Mouse (Mus musculus) gastrocnemius, postnatal 10 days (tissue): Measurements from ENCODE around the gene Rflna. TPM values are rescaled to one million over a fixed set of nuclear protein-coding genes. Genes with fewer than 3 reads are reported as not detected.

ENCODE experiments used
- DNase-seq: peaks from one replicate; pipeline ENCODE4 v3.0.0; 2021; ENCODE audit warnings: mixed read lengths
- total RNA-seq, 2 experiments: library from RNA; stranded (reverse); gene quantifications; 2 replicates each; pipeline ENCODE4 v1.2.3; 2021

The Rflna gene
- total RNA-seq, 2 experiments from 2014 or later: 1.6 to 2.3 TPM

GRCm38 (mm10) chr5:125052603-125053488, 49.8 kb downstream of the Rflna start:
- peak; percentile 51 for DNase-seq

- DNase-seq: no peak
These were observed 50.6 kb downstream of the Rflna start for GRCm38 (mm10) chr5:125053661-125054060.

GRCm38 (mm10) chr5:125055901-125056300, 52.9 kb downstream of the Rflna start:
- DNase-seq: no peak

- DNase-seq: no peak
These were observed 53.3 kb downstream of the Rflna start for GRCm38 (mm10) chr5:125056331-125056695.

GRCm38 (mm10) chr5:125056696-125057554, 53.9 kb downstream of the Rflna start:
- DNase-seq: peak; percentile 74

- DNase-seq: peak; percentile 57
These were observed 54.7 kb downstream of the Rflna start for GRCm38 (mm10) chr5:125057555-125058266.

- peak; percentile 84 for DNase-seq
These were observed 55.2 kb downstream of the Rflna start for GRCm38 (mm10) chr5:125058267-125058668.

Other genes with a start within 250 kb of the Rflna start
- under 1 TPM; 0.61 TPM for gene Ccdc92, start 140.8 kb upstream of the Rflna start, total RNA-seq
- gene Zfp664, start 140.5 kb upstream of the Rflna start, total RNA-seq: 10 to 100 TPM; 24.7 to 26.4 TPM
- gene Ncor2, start 176.0 kb downstream of the Rflna start, total RNA-seq: 100 to 1,000 TPM; 116 to 123 TPM